Mouse (Mus musculus) embryonic fibroblast, embryonic 13.5 days (primary cell): ENCODE data around the gene Rbm5.

Experiments
- CTCF ChIP-seq: IDR thresholded peaks from 2 replicates; pipeline ENCODE4 v1.5.1; 2011; ENCODE audit warnings: mild to moderate bottlenecking, control low read depth, low read length, moderate library complexity, borderline replicate concordance; ENCODE audit not compliant: insufficient read depth
- POLR2A ChIP-seq: IDR thresholded peaks from 2 replicates; pipeline ENCODE4 v1.6.1; 2011; ENCODE audit warnings: low read depth, mild to moderate bottlenecking, control low read depth, low read length, moderate library complexity

DNA sequence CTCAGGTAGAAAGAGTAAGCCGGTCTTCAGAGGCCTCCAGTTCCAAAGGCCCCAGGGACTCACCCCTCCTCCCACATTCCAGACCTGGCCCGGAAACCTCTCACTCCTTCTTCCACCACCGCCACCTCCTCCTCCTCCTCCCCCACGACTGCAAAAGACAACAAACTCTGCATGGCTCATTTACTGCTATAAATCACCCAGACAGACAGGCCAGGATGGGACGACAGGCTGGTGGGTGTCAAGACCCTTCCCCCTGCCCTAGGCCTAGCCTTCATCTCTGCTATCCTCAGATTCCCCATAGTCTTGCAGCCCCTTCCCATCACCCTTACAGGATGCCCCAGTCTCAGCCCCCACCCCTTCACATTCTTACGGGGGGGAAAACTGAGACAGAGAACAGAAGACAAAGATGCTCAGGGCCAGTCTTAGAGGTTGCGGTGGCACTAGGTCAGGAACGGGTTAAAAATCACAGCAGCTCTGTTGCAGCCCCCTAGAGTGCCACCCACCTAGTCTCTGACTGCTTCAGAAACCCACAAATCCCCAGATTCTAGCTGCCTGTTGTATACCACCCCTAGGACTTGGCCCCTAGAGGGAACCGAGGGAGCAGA, 71.3 kb downstream of the Rbm5 start:
- no peak for TF ChIP-seq CTCF
- no peak for TF ChIP-seq POLR2A
